Mouse (Mus musculus) stomach, postnatal 0 days (tissue): ENCODE results near the gene Timeless.

Experiments
- CTCF ChIP-seq: IDR thresholded peaks from 2 replicates; pipeline ENCODE4 v1.5.1; 2016; ENCODE audit warnings: antibody characterized with exemption, low read depth, mild to moderate bottlenecking, moderate library complexity
- EP300 ChIP-seq: optimal IDR thresholded peaks from 2 replicates; pipeline ENCODE3; 2016; ENCODE audit warnings: antibody characterized with exemption

GRCm38 (mm10) chr10:128208326-128208725, 23.5 kb upstream of the Timeless start:
- no peak for TF ChIP-seq CTCF
- TF ChIP-seq EP300, result no peak
